In genomic region chr17:32437106-32437505, GRCm38 (mm10) we compare ENCODE assay signal across 33 mouse cellular contexts. TPM values are rescaled to one million over a fixed set of nuclear protein-coding genes. Genes with fewer than 3 reads are reported as not detected.
"Had no signal": no experiment of that assay in that cellular context is flagged by ENCODE, and none has a peak within 500 bp of the region (broad histone marks: within the 10 kb centered on the region; RNA-seq: fewer than 3 reads in every experiment).

No protein-coding gene starts in this region.

- H3K27ac ChIP-seq: gastrocnemius, adult 2 months; heart, adult 2 months; heart, embryonic 13.5 days; heart, embryonic 15.5 days; hindbrain, embryonic 10.5 days; hindbrain, embryonic 12.5 days; hindbrain, embryonic 14.5 days; intestine, embryonic 15.5 days; layer of hippocampus, adult 2 months; left cerebral cortex, adult 2 months; limb, embryonic 10.5 days; limb, embryonic 12.5 days; liver, embryonic 13.5 days; liver, embryonic 15.5 days had no signal

- H3K36me3 ChIP-seq: heart, embryonic 13.5 days; heart, embryonic 15.5 days; hindbrain, embryonic 10.5 days; hindbrain, embryonic 12.5 days; intestine, embryonic 15.5 days; limb, embryonic 10.5 days; limb, embryonic 12.5 days; liver, embryonic 13.5 days; liver, embryonic 15.5 days had no signal

- H3K27me3 ChIP-seq: hindbrain, embryonic 12.5 days; intestine, embryonic 15.5 days; liver, embryonic 13.5 days had no signal

- H3K4me1 ChIP-seq: heart, embryonic 13.5 days; heart, embryonic 15.5 days; hindbrain, embryonic 10.5 days; hindbrain, embryonic 12.5 days; intestine, embryonic 15.5 days; limb, embryonic 10.5 days; limb, embryonic 12.5 days; liver, embryonic 13.5 days; liver, embryonic 15.5 days had no signal

- H3K4me3 ChIP-seq: gastrocnemius, adult 2 months; heart, adult 2 months; heart, embryonic 13.5 days; heart, embryonic 15.5 days; hindbrain, embryonic 10.5 days; hindbrain, embryonic 12.5 days; intestine, embryonic 15.5 days; layer of hippocampus, adult 2 months; left cerebral cortex, adult 2 months; limb, embryonic 10.5 days; limb, embryonic 12.5 days; liver, embryonic 13.5 days; liver, embryonic 15.5 days had no signal

- DNase-seq: gastrocnemius, adult 2 months; gastrocnemius, postnatal 10 days; gastrocnemius, postnatal 25 days; heart, adult 2 months; heart, postnatal 14 days; heart, postnatal 4 days; kidney, adult 18-20 months; kidney, adult 8-10 months; kidney, postnatal 10 days; kidney, postnatal 25 days; kidney, postnatal 4 days; liver, embryonic 13.5 days; liver, postnatal 0 days had no signal

- H3K9ac ChIP-seq: heart, embryonic 13.5 days; heart, embryonic 15.5 days; hindbrain, embryonic 12.5 days; hindbrain, embryonic 14.5 days; intestine, embryonic 15.5 days; limb, embryonic 12.5 days; liver, embryonic 13.5 days; liver, embryonic 15.5 days; liver, postnatal 0 days had no signal

RNA-seq across cellular contexts. Expression of gene Pglyrp2, which starts 13.1 kb away (rescaled TPM):
- total RNA-seq: gastrocnemius, adult 2 months; gastrocnemius, postnatal 10 days; gastrocnemius, postnatal 25 days; heart, postnatal 4 days; layer of hippocampus, adult 2 months; layer of hippocampus, postnatal 10 days; layer of hippocampus, postnatal 25 days; left cerebral cortex, adult 2 months; left cerebral cortex, postnatal 14 days; left cerebral cortex, postnatal 36 days had no signal
- polyA plus RNA-seq: heart, postnatal 0 days; hindbrain, embryonic 10.5 days; hindbrain, embryonic 14.5 days; hindbrain, embryonic 16.5 days; kidney, embryonic 14.5 days; limb, embryonic 10.5 days; limb, embryonic 12.5 days had no signal

RNA-seq across cellular contexts. Expression of gene Cyp4f39, which starts 15.4 kb away (rescaled TPM):
- total RNA-seq: gastrocnemius, postnatal 4 days; heart, adult 2 months; layer of hippocampus, adult 2 months; layer of hippocampus, postnatal 10 days; layer of hippocampus, postnatal 25 days; left cerebral cortex, adult 2 months; left cerebral cortex, postnatal 14 days; left cerebral cortex, postnatal 36 days had no signal
- polyA plus RNA-seq: heart, embryonic 11.5 days; limb, embryonic 10.5 days; limb, embryonic 12.5 days had no signal
